Mouse (Mus musculus): Measurements from ENCODE around the gene Cnpy1.
A peak's percentile ranks its signal among the peaks of the same experiment; 100 is the strongest.

DNA sequence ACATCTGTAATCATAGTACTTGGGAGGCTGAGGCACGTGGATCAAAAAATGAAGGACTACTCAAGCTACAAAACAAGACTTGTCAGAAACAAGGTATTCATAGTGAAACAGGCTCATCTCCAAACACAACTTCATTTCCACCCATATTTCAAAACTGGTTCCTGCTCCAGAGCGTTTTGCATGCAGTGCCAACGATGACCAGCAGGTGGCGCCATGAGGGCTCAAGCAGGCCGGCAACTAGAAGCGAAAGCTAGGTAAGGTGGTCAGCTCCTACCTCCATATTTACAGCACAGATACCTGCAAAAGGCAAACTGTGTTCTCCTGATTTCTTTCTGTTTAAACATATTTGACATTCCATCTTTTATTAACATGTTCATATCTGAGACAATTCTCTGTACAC lies 48.4 kb upstream of the Cnpy1 start:
- TF ChIP-seq CTCF (IDR thresholded peaks at IDR 0.05; ENCODE audit: borderline replicate concordance, control insufficient read depth, extremely low read depth, insufficient read depth, low read length, poor library complexity) (peak; percentile 94), POLR2A (IDR thresholded peaks at IDR 0.05; ENCODE audit: control insufficient read depth, extremely low read depth, insufficient read depth, low read length, poor library complexity) (no peak)

All from thymus, adult 2 months (tissue).